Mouse (Mus musculus) lung, adult 2 months (tissue): ENCODE measurements at regions not wholly inside any gene's neighbourhood (a gene's known extent, or its start where the extent isn't known, plus 50 kb on each side); places are given as distances from the start of the nearest gene placed in this dataset.

Source experiments
- CTCF ChIP-seq: fragments of 200-500 bp; IDR thresholded peaks from 2 replicates; pipeline ENCODE4 v1.5.1; 2011; ENCODE audit warnings: mild to moderate bottlenecking, low read length, control low read depth; ENCODE audit not compliant: insufficient read depth
- POLR2A ChIP-seq: fragments of 200-500 bp; IDR thresholded peaks from 2 replicates; pipeline ENCODE4 v1.6.1; 2011; ENCODE audit warnings: low read depth, mild to moderate bottlenecking, control low read depth, low read length, borderline replicate concordance; ENCODE audit errors: extremely low read depth

- TF ChIP-seq CTCF = no peak
- no peak for TF ChIP-seq POLR2A
Measured at GRCm38 (mm10) chr7:71229183-71229582, 122.1 kb downstream of the Gm10295 start.
